Mouse (Mus musculus) frontal cortex, adult 2 months (tissue): ENCODE results near the gene Coq10a. TPM values are rescaled to one million over a fixed set of nuclear protein-coding genes. Genes with fewer than 3 reads are reported as not detected.

ENCODE experiments used
- polyA plus RNA-seq: library from polyadenylated mRNA; depleted of rRNA; stranded (reverse); fragments of >200 nt; gene quantifications from 2 replicates; pipeline ENCODE4 v1.2.3, GENCODE M21; 2012; rRNA removed

The Coq10a gene
- polyA plus RNA-seq, 1 experiment, result 94.8 TPM

Other genes with a start within 250 kb of the Coq10a start
- 19.1 and 20.1 TPM in 2 replicates for gene Rbms2, start 188.7 kb downstream of the Coq10a start, polyA plus RNA-seq
- 37.6 and 39.4 TPM in 2 replicates for gene Gls2, start 174.5 kb downstream of the Coq10a start, polyA plus RNA-seq
- gene Spryd4, start 157.2 kb downstream of the Coq10a start, polyA plus RNA-seq, result 9.8 and 10.4 TPM in 2 replicates
- gene Mip, start 143.2 kb downstream of the Coq10a start, polyA plus RNA-seq, result not detected in 2 replicates
- 5.1 and 5.3 TPM in 2 replicates for gene Timeless, start 136.9 kb downstream of the Coq10a start, polyA plus RNA-seq
- not detected in 2 replicates for gene Apon, start 114.9 kb downstream of the Coq10a start, polyA plus RNA-seq
- 0.23 and 0.58 TPM in 2 replicates for gene Apof, start 100.3 kb downstream of the Coq10a start, polyA plus RNA-seq
- 29.6 and 33.3 TPM in 2 replicates for gene Stat2, start 98.4 kb downstream of the Coq10a start, polyA plus RNA-seq
- 0.34 TPM in 2 replicates for gene Il23a, start 70.2 kb downstream of the Coq10a start, polyA plus RNA-seq
- 25.0 and 26.8 TPM in 2 replicates for gene Pan2, start 65.7 kb downstream of the Coq10a start, polyA plus RNA-seq
- gene Cnpy2, start 46.5 kb downstream of the Coq10a start, polyA plus RNA-seq, result 64.4 and 65.1 TPM in 2 replicates
- 233 and 236 TPM in 2 replicates for gene Cs, start 31.3 kb downstream of the Coq10a start, polyA plus RNA-seq
- gene Ankrd52, start 8.1 kb upstream of the Coq10a start, polyA plus RNA-seq, result 31.9 and 32.6 TPM in 2 replicates
- gene Slc39a5, start 32.2 kb upstream of the Coq10a start, polyA plus RNA-seq, result 0.36 and 0.46 TPM in 2 replicates
- 75.0 and 80.7 TPM in 2 replicates for gene Nabp2, start 42.5 kb upstream of the Coq10a start, polyA plus RNA-seq
- 75.5 and 76.2 TPM in 2 replicates for gene Rnf41, start 42.7 kb upstream of the Coq10a start, polyA plus RNA-seq
- gene Smarcc2, start 90.3 kb upstream of the Coq10a start, polyA plus RNA-seq, result 219 and 255 TPM in 2 replicates
- gene Myl6, start 125.1 kb upstream of the Coq10a start, polyA plus RNA-seq, result 1,313 and 1,322 TPM in 2 replicates
- gene Myl6b, start 129.7 kb upstream of the Coq10a start, polyA plus RNA-seq, result 24.7 and 27.5 TPM in 2 replicates
- 8.3 and 9.8 TPM in 2 replicates for gene Esyt1, start 156.9 kb upstream of the Coq10a start, polyA plus RNA-seq
- 11.3 and 12.2 TPM in 2 replicates for gene Zc3h10, start 178.8 kb upstream of the Coq10a start, polyA plus RNA-seq
- 1,933 and 2,601 TPM in 2 replicates for gene Rpl41, start 180.3 kb upstream of the Coq10a start, polyA plus RNA-seq
- gene Pa2g4, start 197.0 kb upstream of the Coq10a start, polyA plus RNA-seq, result 72.3 and 78.6 TPM in 2 replicates
- gene Erbb3, start 220.7 kb upstream of the Coq10a start, polyA plus RNA-seq, result 8.4 and 9.2 TPM in 2 replicates